Mouse (Mus musculus) embryonic facial prominence, embryonic 15.5 days (tissue): Measurements from ENCODE around the gene Gadd45b. TPM values are rescaled to one million over a fixed set of nuclear protein-coding genes. Genes with fewer than 3 reads are reported as not detected.

ENCODE experiments used
- ATAC-seq: fragments of 200-750 bp; cut with Nextera tagmentation; 2 replicates; pipeline ENCODE4 v1.8.0; 2017; ENCODE audit warnings: low read depth, moderate TSS enrichment; ENCODE audit not compliant: insufficient number of reproducible peaks, low FRiP score, low TSS enrichment
- H3K27ac ChIP-seq: fragments of 300-500 bp; sonication (generic); replicated peaks from 2 replicates; pipeline ENCODE4 v1.5.1; 2015; ENCODE audit warnings: mild to moderate bottlenecking, inconsistent platforms
- H3K27me3 ChIP-seq: fragments of 300-500 bp; sonication (generic); 2 replicates; pipeline ENCODE4 v1.6.1; 2015; ENCODE audit warnings: inconsistent platforms
- H3K36me3 ChIP-seq: fragments of 300-500 bp; sonication (generic); 2 replicates; pipeline ENCODE4 v1.6.1; 2015; ENCODE audit warnings: mild to moderate bottlenecking, inconsistent platforms
- H3K4me1 ChIP-seq: fragments of 300-500 bp; sonication (generic); 2 replicates; pipeline ENCODE4 v1.6.1; 2015; ENCODE audit warnings: inconsistent platforms
- H3K4me2 ChIP-seq: fragments of 300-500 bp; sonication (generic); replicated peaks from 2 replicates; pipeline ENCODE4 v1.6.1; 2015; ENCODE audit warnings: mild to moderate bottlenecking, inconsistent platforms
- H3K4me3 ChIP-seq: fragments of 300-500 bp; sonication (generic); replicated peaks from 2 replicates; pipeline ENCODE4 v1.5.1; 2015; ENCODE audit warnings: mild to moderate bottlenecking, inconsistent platforms
- H3K9ac ChIP-seq: fragments of 300-500 bp; sonication (generic); 2 replicates; pipeline ENCODE4 v1.6.1; 2015; ENCODE audit warnings: inconsistent platforms
- H3K9me3 ChIP-seq: fragments of 300-500 bp; sonication (generic); replicated peaks from 2 replicates; pipeline ENCODE4 v1.6.1; 2016; ENCODE audit warnings: inconsistent platforms
- WGBS: fragments of 180-500 bp; shearing (Covaris S2); methylation state at CpG from one replicate; pipeline ENCODE4 v1.1.7; 2015; 5-methylcytosine and 5-hydroxymethylcytosine counted together
- polyA plus RNA-seq: library from polyadenylated mRNA; unstranded; fragments of >200 nt; fragmentation: Nextera tagmentation; extraction: Ambion mirVana; gene quantifications from 2 replicates; pipeline ENCODE4 v1.2.1, GENCODE M21; 2015

The Gadd45b gene
- polyA plus RNA-seq, 1 experiment from 2014 or later, result 43.7 TPM

GRCm38 (mm10) chr10:80911891-80912290 is 18.0 kb upstream of the Gadd45b start:
- Histone ChIP-seq H3K27ac (no peak overlapping the region), H3K4me1 (peaks cover 24% of the 10 kb centered on the region), H3K36me3 (peaks cover 78% of the 10 kb centered on the region), H3K27me3 (no peaks in the 10 kb centered on the region), H3K4me3 (no peak overlapping the region), H3K9me3 (no peaks in the 10 kb centered on the region), H3K9ac (no peak overlapping the region), H3K4me2 (no peak overlapping the region)
- ATAC-seq, result no peak

- Histone ChIP-seq H3K4me2 (no peak overlapping the region), H3K9me3 (no peaks in the 10 kb centered on the region), H3K4me1 (peaks cover 35% of the 10 kb centered on the region), H3K27me3 (no peaks in the 10 kb centered on the region), H3K36me3 (peaks cover 63% of the 10 kb centered on the region), H3K9ac (no peak overlapping the region), H3K27ac (0 out of 2 replicates have a peak overlapping the region, but pooled peaks have one; percentile 51), H3K4me3 (no peak overlapping the region)
- ATAC-seq, result no peak
- 78% methylated on average over 7 of the region's 8 CpGs for WGBS
Observed at GRCm38 (mm10) chr10:80913364-80914011, 16.4 kb upstream of the Gadd45b start.

GRCm38 (mm10) chr10:80914253-80914656 is 15.6 kb upstream of the Gadd45b start:
- Histone ChIP-seq H3K9me3 (no peaks in the 10 kb centered on the region), H3K4me3 (no peak overlapping the region), H3K4me1 (peaks cover 37% of the 10 kb centered on the region), H3K4me2 (no peak overlapping the region), H3K27me3 (no peaks in the 10 kb centered on the region), H3K27ac (0 out of 2 replicates have a peak overlapping the region, but pooled peaks have one; percentile 51), H3K36me3 (peaks cover 55% of the 10 kb centered on the region), H3K9ac (no peak overlapping the region)
- ATAC-seq, result peak; percentile 26; the same call in 1 of the 2 replicates
- WGBS, result 76% methylated on average over 5 of the region's 5 CpGs

GRCm38 (mm10) chr10:80915260-80915659 is 14.6 kb upstream of the Gadd45b start:
- no peak overlapping the region for H3K27ac ChIP-seq
- ATAC-seq, result no peak
- no peak overlapping the region for H3K9ac ChIP-seq
- no peak overlapping the region for H3K4me3 ChIP-seq
- 82% methylated on average over 2 of the region's 2 CpGs for WGBS
- no peaks in the 10 kb centered on the region for H3K9me3 ChIP-seq
- peaks cover 37% of the 10 kb centered on the region for H3K4me1 ChIP-seq
- no peaks in the 10 kb centered on the region for H3K27me3 ChIP-seq
- no peak overlapping the region for H3K4me2 ChIP-seq
- H3K36me3 ChIP-seq, result peaks cover 45% of the 10 kb centered on the region

- no peaks in the 10 kb centered on the region for H3K9me3 ChIP-seq
- peaks cover 40% of the 10 kb centered on the region for H3K36me3 ChIP-seq
- ATAC-seq, result no peak
- H3K27me3 ChIP-seq, result no peaks in the 10 kb centered on the region
- peaks cover 37% of the 10 kb centered on the region for H3K4me1 ChIP-seq
- H3K9ac ChIP-seq, result no peak overlapping the region
- 80% methylated on average over 4 of the region's 4 CpGs for WGBS
- H3K4me3 ChIP-seq, result no peak overlapping the region
- no peak overlapping the region for H3K4me2 ChIP-seq
- no peak overlapping the region for H3K27ac ChIP-seq
Observed at GRCm38 (mm10) chr10:80915736-80916135, 14.1 kb upstream of the Gadd45b start.

GRCm38 (mm10) chr10:80917336-80917778 is 12.5 kb upstream of the Gadd45b start:
- Histone ChIP-seq H3K4me1 (peaks cover 45% of the 10 kb centered on the region), H3K27ac (peak overlapping the region; percentile 80), H3K9me3 (no peaks in the 10 kb centered on the region), H3K4me2 (peak overlapping the region; percentile 93), H3K4me3 (peak overlapping the region; percentile 91), H3K27me3 (no peaks in the 10 kb centered on the region), H3K9ac (peak overlapping the region; percentile 79), H3K36me3 (peaks cover 25% of the 10 kb centered on the region)
- 2% methylated on average over 15 of the region's 15 CpGs for WGBS
- ATAC-seq, result peak; percentile 41; the same call in 1 of the 2 replicates

GRCm38 (mm10) chr10:80917779-80918434 is 12.0 kb upstream of the Gadd45b start, which contains the start of gene Lmnb2:
TSS of gene Lmnb2 (minus strand) at chr10:80918245.
- no peaks in the 10 kb centered on the region for H3K9me3 ChIP-seq
- peak within 1 kb of the TSS; percentile 91 for H3K4me3 ChIP-seq
- peaks cover 49% of the 10 kb centered on the region for H3K4me1 ChIP-seq
- peak within 1 kb of the TSS; percentile 93 for H3K4me2 ChIP-seq
- H3K36me3 ChIP-seq, result peaks cover 20% of the 10 kb centered on the region
- H3K9ac ChIP-seq, result peak within 1 kb of the TSS; percentile 79
- 0 out of 2 replicates have a peak, but pooled peaks have one; percentile 20 for ATAC-seq
- WGBS, result under 1% methylated on average over 55 of the region's 61 CpGs
- peak within 1 kb of the TSS; percentile 80 for H3K27ac ChIP-seq
- H3K27me3 ChIP-seq, result no peaks in the 10 kb centered on the region

GRCm38 (mm10) chr10:80921923-80922322 is 8.0 kb upstream of the Gadd45b start:
- ATAC-seq, result peak; percentile 30; the same call in 1 of the 2 replicates
- peak overlapping the region; percentile 41 for H3K4me3 ChIP-seq
- H3K27me3 ChIP-seq, result no peaks in the 10 kb centered on the region
- H3K9me3 ChIP-seq, result no peaks in the 10 kb centered on the region
- H3K4me1 ChIP-seq, result peaks cover 25% of the 10 kb centered on the region
- peak overlapping the region; percentile 62 for H3K4me2 ChIP-seq
- 4% methylated on average over 16 of the region's 16 CpGs for WGBS
- peak overlapping the region; percentile 51 for H3K27ac ChIP-seq
- peak overlapping the region; percentile 41 for H3K9ac ChIP-seq
- no peaks in the 10 kb centered on the region for H3K36me3 ChIP-seq

GRCm38 (mm10) chr10:80925472-80925871 is 4.4 kb upstream of the Gadd45b start:
- ATAC-seq, result no peak
- 47% methylated on average over 3 of the region's 3 CpGs for WGBS
- Histone ChIP-seq H3K27me3 (no peaks in the 10 kb centered on the region), H3K9ac (no peak overlapping the region), H3K36me3 (no peaks in the 10 kb centered on the region), H3K4me3 (no peak overlapping the region), H3K9me3 (no peaks in the 10 kb centered on the region), H3K4me1 (peaks cover 24% of the 10 kb centered on the region), H3K27ac (no peak overlapping the region), H3K4me2 (no peak overlapping the region)

- under 1% methylated on average over 48 of the region's 48 CpGs for WGBS
- Histone ChIP-seq H3K4me1 (peaks cover 44% of the 10 kb centered on the region), H3K27me3 (peaks cover 8% of the 10 kb centered on the region), H3K4me2 (peak overlapping the region; percentile 93), H3K27ac (peak overlapping the region; percentile 97), H3K4me3 (peak overlapping the region; percentile 52), H3K9ac (peak overlapping the region; percentile 34), H3K36me3 (no peaks in the 10 kb centered on the region), H3K9me3 (no peaks in the 10 kb centered on the region)
- peak; percentile 25; the same call in 1 of the 2 replicates for ATAC-seq
Observed at GRCm38 (mm10) chr10:80928586-80929298, 1.1 kb upstream of the Gadd45b start.
